Mouse (Mus musculus): Measurements from ENCODE around the gene Fhod1. TPM values are rescaled to one million over a fixed set of nuclear protein-coding genes. Genes with fewer than 3 reads are reported as not detected.

The Fhod1 gene
- polyA plus RNA-seq, 1 experiment = 19.0 TPM

DNA sequence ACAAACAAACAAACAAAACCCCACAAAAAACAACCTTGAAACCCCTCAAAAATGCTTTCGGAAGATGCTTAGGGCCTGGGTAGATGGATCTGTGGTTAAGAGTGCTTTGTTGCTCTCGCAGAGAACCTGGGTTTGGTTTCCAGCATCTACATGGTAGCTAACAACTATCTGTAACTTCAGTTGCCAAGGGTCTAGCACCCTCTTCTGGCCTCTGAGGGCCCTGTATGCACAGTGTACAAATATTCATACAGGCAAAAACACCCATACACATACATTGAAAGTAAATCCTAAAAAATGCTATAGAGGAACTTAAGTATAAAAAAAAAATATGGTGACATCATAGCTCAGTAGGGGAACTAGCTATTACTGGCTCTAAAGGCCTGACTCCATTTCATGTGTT, 36.3 kb upstream of the Fhod1 start:
- Histone ChIP-seq H3ac (ENCODE audit: control insufficient read depth, insufficient read length) (no peak overlapping the region), H3K4me3 (no peak overlapping the region)
- TF ChIP-seq MYOG (IDR thresholded peaks at IDR 0.05; ENCODE audit: control insufficient read depth in 1 of 3, insufficient read depth in 1 of 3, insufficient read length in 2 of 3, low read depth in 2 of 3) = no peak
- TF ChIP-seq CEBPB (IDR thresholded peaks at IDR 0.05; ENCODE audit: insufficient read depth, poor library complexity, severe bottlenecking) = no peak
- no peak for TF ChIP-seq TCF12 (IDR thresholded peaks at IDR 0.05; ENCODE audit: insufficient read depth, poor library complexity, severe bottlenecking)
- TF ChIP-seq E2F4 (IDR thresholded peaks at IDR 0.05; ENCODE audit: insufficient read depth) = no peak
- TF ChIP-seq REST (IDR thresholded peaks at IDR 0.05; ENCODE audit: insufficient read depth, insufficient read length) = no peak
- no peak for TF ChIP-seq TCF3 (IDR thresholded peaks at IDR 0.05; ENCODE audit: insufficient read length, low read depth)
- no peak for TF ChIP-seq POLR2AphosphoS2 (IDR thresholded peaks at IDR 0.05; ENCODE audit: insufficient read length, low read depth)
- TF ChIP-seq SRF (IDR thresholded peaks at IDR 0.05; ENCODE audit: control insufficient read depth, insufficient read length, low read depth) = no peak

GRCm38 (mm10) chr8:105380308-105380707, 32.6 kb upstream of the Fhod1 start:
- no peak overlapping the region for H3K4me3 ChIP-seq
- no peak for TF ChIP-seq POLR2A (IDR thresholded peaks at IDR 0.05; ENCODE audit: insufficient read length, low read depth)
- TF ChIP-seq TCF12 (IDR thresholded peaks at IDR 0.05; ENCODE audit: insufficient read depth, poor library complexity, severe bottlenecking) = no peak
- no peak for TF ChIP-seq MYOD1 (IDR thresholded peaks at IDR 0.05; ENCODE audit: control insufficient read depth in 1 of 3, insufficient read length in 2 of 3, low read depth in 2 of 3)

More for the DNA sequence above, 36.3 kb upstream of the Fhod1 start:
- no peak overlapping the region for H3K4me2 ChIP-seq (ENCODE audit: low read depth)
- no peaks in the 10 kb centered on the region for H3K36me3 ChIP-seq (ENCODE audit: control insufficient read depth, insufficient read depth)
- no peaks in the 10 kb centered on the region for H3K27me3 ChIP-seq (ENCODE audit: control insufficient read depth, insufficient read depth, insufficient read length)
- H3K79me2 ChIP-seq (ENCODE audit: control insufficient read depth, insufficient read depth) = no peaks in the 10 kb centered on the region

GRCm38 (mm10) chr8:105378673-105379072, 30.9 kb upstream of the Fhod1 start:
- Histone ChIP-seq H3K27me3 (ENCODE audit: control insufficient read depth, insufficient read depth, insufficient read length) (no peaks in the 10 kb centered on the region), H3K4me3 (no peak overlapping the region), H3ac (ENCODE audit: control insufficient read depth, insufficient read length) (no peak overlapping the region), H3K36me3 (ENCODE audit: control insufficient read depth, insufficient read depth) (no peaks in the 10 kb centered on the region), H3K79me2 (ENCODE audit: control insufficient read depth, insufficient read depth) (no peaks in the 10 kb centered on the region), H3K4me2 (ENCODE audit: low read depth) (no peak overlapping the region)
- peak in 1 of 3 experiments; percentile 33 for TF ChIP-seq MYOG (IDR thresholded peaks at IDR 0.05; ENCODE audit: control insufficient read depth in 1 of 3, insufficient read depth in 1 of 3, insufficient read length in 2 of 3, low read depth in 2 of 3)
- no peak for TF ChIP-seq TCF12 (IDR thresholded peaks at IDR 0.05; ENCODE audit: insufficient read depth, poor library complexity, severe bottlenecking)

More at GRCm38 (mm10) chr8:105380308-105380707, 32.6 kb upstream of the Fhod1 start:
- Histone ChIP-seq H3K36me3 (ENCODE audit: control insufficient read depth, insufficient read depth) (no peaks in the 10 kb centered on the region), H3K27me3 (ENCODE audit: control insufficient read depth, insufficient read depth, insufficient read length) (no peaks in the 10 kb centered on the region), H3K4me2 (ENCODE audit: low read depth) (no peak overlapping the region), H3K79me2 (ENCODE audit: control insufficient read depth, insufficient read depth) (no peaks in the 10 kb centered on the region), H3ac (ENCODE audit: control insufficient read depth, insufficient read length) (no peak overlapping the region)

- Histone ChIP-seq H3K4me2 (ENCODE audit: low read depth) (no peak overlapping the region), H3K27me3 (ENCODE audit: control insufficient read depth, insufficient read depth, insufficient read length) (no peaks in the 10 kb centered on the region), H3K4me3 (no peak overlapping the region), H3K36me3 (ENCODE audit: control insufficient read depth, insufficient read depth) (peaks cover 10% of the 10 kb centered on the region), H3K79me2 (ENCODE audit: control insufficient read depth, insufficient read depth) (no peaks in the 10 kb centered on the region), H3ac (ENCODE audit: control insufficient read depth, insufficient read length) (no peak overlapping the region)
- TF ChIP-seq MYOG (IDR thresholded peaks at IDR 0.05; ENCODE audit: control insufficient read depth in 1 of 3, insufficient read depth in 1 of 3, insufficient read length in 2 of 3, low read depth in 2 of 3) (no peak), CEBPB (IDR thresholded peaks at IDR 0.05; ENCODE audit: insufficient read depth, poor library complexity, severe bottlenecking) (no peak), POLR2A (IDR thresholded peaks at IDR 0.05; ENCODE audit: insufficient read length, low read depth) (no peak), MAX (IDR thresholded peaks at IDR 0.05; ENCODE audit: low read depth) (no peak)
Measured at GRCm38 (mm10) chr8:105374513-105374966, 26.8 kb upstream of the Fhod1 start.

- Histone ChIP-seq H3K79me2 (ENCODE audit: control insufficient read depth, insufficient read depth) (no peaks in the 10 kb centered on the region), H3K4me3 (no peak within 1 kb of the TSS), H3ac (ENCODE audit: control insufficient read depth, insufficient read length) (no peak within 1 kb of the TSS), H3K4me2 (ENCODE audit: low read depth) (peak within 1 kb of the TSS; percentile 84), H3K36me3 (ENCODE audit: control insufficient read depth, insufficient read depth) (peaks cover 10% of the 10 kb centered on the region), H3K27me3 (ENCODE audit: control insufficient read depth, insufficient read depth, insufficient read length) (no peaks in the 10 kb centered on the region)
- no peak for TF ChIP-seq CEBPB (IDR thresholded peaks at IDR 0.05; ENCODE audit: insufficient read depth, poor library complexity, severe bottlenecking)
Measured at GRCm38 (mm10) chr8:105373032-105373431, 25.3 kb upstream of the Fhod1 start, which contains the start of gene Plekhg4. Gene Plekhg4 (plus strand): TSS chr8:105373274.

DNA sequence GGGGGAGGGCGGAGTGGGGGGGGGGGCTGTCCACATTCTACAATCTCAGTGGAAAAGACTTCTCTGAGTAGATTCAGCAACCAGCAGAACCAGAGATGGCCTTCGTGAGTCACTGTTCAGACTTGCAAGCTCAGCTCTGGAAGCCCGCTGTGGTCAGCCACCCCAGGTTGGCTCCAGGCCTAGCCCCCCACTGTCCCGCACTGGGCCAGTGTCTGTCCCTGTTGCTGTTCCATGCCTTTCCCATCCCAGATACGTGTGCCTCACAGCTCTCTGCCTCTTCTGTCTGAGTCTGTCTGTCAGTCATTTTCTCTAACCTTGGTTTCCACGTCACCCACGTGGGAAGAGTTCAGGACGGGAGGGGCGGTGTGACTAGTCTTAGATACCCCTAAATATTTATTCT, 24.7 kb upstream of the Fhod1 start:
- H3K79me2 ChIP-seq (ENCODE audit: control insufficient read depth, insufficient read depth) = no peaks in the 10 kb centered on the region
- no peak for TF ChIP-seq TCF12 (IDR thresholded peaks at IDR 0.05; ENCODE audit: insufficient read depth, poor library complexity, severe bottlenecking)
- TF ChIP-seq POLR2A (IDR thresholded peaks at IDR 0.05; ENCODE audit: insufficient read length, low read depth) = no peak
- TF ChIP-seq TCF3 (IDR thresholded peaks at IDR 0.05; ENCODE audit: insufficient read length, low read depth) = no peak
- no peak for TF ChIP-seq REST (IDR thresholded peaks at IDR 0.05; ENCODE audit: insufficient read depth, insufficient read length)
- no peak for TF ChIP-seq CEBPB (IDR thresholded peaks at IDR 0.05; ENCODE audit: insufficient read depth, poor library complexity, severe bottlenecking)
- peak in 1 of 3 experiments; percentile 26 for TF ChIP-seq MYOG (IDR thresholded peaks at IDR 0.05; ENCODE audit: control insufficient read depth in 1 of 3, insufficient read depth in 1 of 3, insufficient read length in 2 of 3, low read depth in 2 of 3)
- no peak for TF ChIP-seq SRF (IDR thresholded peaks at IDR 0.05; ENCODE audit: control insufficient read depth, insufficient read length, low read depth)
- no peak for TF ChIP-seq MAX (IDR thresholded peaks at IDR 0.05; ENCODE audit: low read depth)
- peak in 1 of 3 experiments; percentile 28 for TF ChIP-seq MYOD1 (IDR thresholded peaks at IDR 0.05; ENCODE audit: control insufficient read depth in 1 of 3, insufficient read length in 2 of 3, low read depth in 2 of 3)
- peak; percentile 24 for TF ChIP-seq POLR2AphosphoS2 (IDR thresholded peaks at IDR 0.05; ENCODE audit: insufficient read length, low read depth)
- peak overlapping the region; percentile 84 for H3K4me2 ChIP-seq (ENCODE audit: low read depth)
- H3ac ChIP-seq (ENCODE audit: control insufficient read depth, insufficient read length) = no peak overlapping the region
- H3K27me3 ChIP-seq (ENCODE audit: control insufficient read depth, insufficient read depth, insufficient read length) = no peaks in the 10 kb centered on the region
- H3K4me3 ChIP-seq = no peak overlapping the region
- H3K36me3 ChIP-seq (ENCODE audit: control insufficient read depth, insufficient read depth) = peaks cover 10% of the 10 kb centered on the region
